Mouse (Mus musculus) gastrocnemius, postnatal 4 days (tissue): Measurements from ENCODE around the gene Npm3. TPM values are rescaled to one million over a fixed set of nuclear protein-coding genes. Genes with fewer than 3 reads are reported as not detected.

Experiments
- DNase-seq, 2 experiments: peaks; one replicate each; pipeline ENCODE4 v3.0.0; 2021 to 2022; ENCODE audit warnings: low spot score in 2 of 2, mixed read lengths in 2 of 2
- total RNA-seq, 2 experiments: library from RNA; stranded (reverse); gene quantifications; 2 replicates each; pipeline ENCODE4 v1.2.3; 2021

Npm3 gene
- total RNA-seq, 2 experiments from 2014 or later = 22.2 to 24.3 TPM

GRCm38 (mm10) chr19:45736241-45736640 lies 13.2 kb downstream of the Npm3 start:
- DNase-seq = no peak

- no peak for DNase-seq
Measured at GRCm38 (mm10) chr19:45734762-45735161, 14.6 kb downstream of the Npm3 start.

DNA sequence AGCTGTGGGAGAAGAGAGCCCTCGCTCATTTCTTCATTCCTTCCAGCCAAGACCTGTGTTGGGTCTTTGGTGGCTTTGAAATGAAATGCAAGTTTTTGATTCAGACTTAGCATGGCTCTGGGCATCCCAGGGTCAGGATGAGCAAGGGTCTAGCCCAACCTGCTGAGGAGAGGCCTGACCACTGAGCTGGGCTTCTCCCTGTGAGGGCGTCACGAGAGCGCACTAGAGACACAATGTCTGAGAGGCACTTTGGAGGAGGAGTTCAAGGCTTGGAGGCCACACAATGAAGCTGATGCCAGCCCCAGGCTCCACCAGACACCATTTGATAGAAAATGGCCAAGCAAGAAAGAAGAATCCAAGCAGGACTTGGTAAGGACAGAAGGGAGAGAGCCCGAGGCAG lies 15.2 kb downstream of the Npm3 start:
- DNase-seq = no peak

DNA sequence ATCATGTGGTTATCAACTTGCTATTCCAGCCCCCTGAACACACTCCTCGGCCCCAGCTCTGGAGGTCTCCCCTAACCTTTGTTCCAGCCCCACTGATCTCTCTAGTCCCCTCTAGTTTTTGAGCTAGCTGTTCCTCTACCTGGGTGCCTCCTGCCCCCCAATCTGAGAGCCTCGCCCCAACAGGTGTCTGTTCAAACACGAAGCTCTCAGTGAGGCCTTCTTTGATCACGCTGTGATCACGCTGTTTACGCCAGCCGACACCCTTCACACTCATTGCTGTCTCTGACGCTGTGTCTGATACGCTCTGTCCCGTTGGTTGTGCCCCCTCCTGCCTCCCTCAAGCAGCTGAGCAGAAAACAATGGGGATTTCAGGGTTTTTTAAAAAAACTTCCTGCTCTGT lies 15.8 kb downstream of the Npm3 start:
- no peak for DNase-seq

GRCm38 (mm10) chr19:45731658-45732057 lies 17.7 kb downstream of the Npm3 start:
- DNase-seq = no peak

- no peak for DNase-seq
Measured at GRCm38 (mm10) chr19:45730042-45730441, 19.3 kb downstream of the Npm3 start.

DNA sequence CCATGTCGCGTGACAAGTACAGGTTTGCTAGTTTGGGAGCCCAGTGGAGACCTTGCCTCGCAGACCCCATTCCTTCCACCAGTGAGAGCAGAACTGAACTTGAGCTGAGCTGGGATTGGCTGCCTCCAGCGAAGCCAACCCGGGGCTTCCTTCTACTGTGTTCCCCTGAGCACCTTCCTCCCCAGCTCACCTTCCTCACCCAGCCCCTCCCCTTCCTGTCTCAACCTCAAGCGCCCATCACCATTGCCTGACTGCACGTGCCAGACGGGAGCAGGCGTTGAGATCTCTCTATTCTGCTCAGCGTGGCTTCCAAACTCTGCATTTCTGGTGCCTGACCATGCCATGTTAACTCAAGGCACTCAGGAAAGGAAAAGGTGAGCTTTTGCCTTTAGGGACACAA lies 22.2 kb downstream of the Npm3 start:
- no peak for DNase-seq

DNA sequence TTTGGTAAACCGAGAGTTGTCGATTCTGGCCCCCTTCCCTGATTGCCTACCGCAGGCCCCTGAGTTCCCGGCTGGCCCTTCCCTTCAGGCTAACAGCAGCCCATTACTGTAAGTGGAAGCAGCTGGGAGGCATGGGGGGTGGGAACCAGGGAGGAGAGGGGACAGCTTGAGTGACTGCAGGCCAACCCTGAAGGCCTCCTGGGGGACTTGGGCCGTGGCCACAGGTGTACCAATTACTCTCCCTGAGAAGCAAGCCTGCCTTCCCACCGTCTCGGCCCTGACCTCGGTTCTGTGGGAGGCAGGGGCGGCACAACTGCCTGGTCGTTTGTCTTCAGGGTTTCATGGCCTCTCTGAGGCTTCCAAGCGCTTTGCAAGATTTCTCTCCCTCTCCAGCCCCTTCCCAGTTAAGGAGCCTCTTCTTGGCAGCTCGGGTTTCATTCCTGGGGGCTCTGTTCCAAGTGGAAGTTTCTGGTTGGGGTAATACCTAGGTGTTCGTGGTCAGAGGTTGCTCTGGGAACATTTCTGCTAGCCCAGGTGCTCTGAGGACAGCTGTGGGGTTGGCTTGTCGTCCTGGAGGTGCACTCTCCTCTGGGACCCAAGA lies 23.6 kb downstream of the Npm3 start:
- DNase-seq = no peak

DNA sequence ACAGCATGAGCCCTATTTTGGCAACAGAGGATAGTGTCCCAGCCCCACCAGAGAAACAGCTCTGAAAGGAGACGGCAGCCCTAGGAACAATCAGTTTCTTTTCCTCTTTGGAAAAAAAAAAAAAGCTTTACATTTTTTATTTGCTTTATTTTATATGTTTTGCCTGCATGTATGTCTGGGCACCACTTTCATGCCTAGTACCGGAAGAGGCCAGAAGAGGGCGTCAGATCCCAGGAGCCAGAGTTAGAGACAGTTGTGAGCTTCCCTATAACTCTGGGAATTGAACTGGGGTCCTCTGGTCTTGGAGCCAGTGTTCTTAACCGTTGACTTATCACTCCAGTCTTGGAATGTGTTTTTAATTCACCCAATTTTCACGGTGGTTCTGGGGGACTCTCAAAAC lies 27.2 kb downstream of the Npm3 start:
- no peak for DNase-seq

- no peak for DNase-seq
Measured at GRCm38 (mm10) chr19:45718286-45718685, 31.1 kb downstream of the Npm3 start.

GRCm38 (mm10) chr19:45717493-45718220 lies 31.7 kb downstream of the Npm3 start:
- DNase-seq = peak in 1 of 2 experiments; percentile 45

DNA sequence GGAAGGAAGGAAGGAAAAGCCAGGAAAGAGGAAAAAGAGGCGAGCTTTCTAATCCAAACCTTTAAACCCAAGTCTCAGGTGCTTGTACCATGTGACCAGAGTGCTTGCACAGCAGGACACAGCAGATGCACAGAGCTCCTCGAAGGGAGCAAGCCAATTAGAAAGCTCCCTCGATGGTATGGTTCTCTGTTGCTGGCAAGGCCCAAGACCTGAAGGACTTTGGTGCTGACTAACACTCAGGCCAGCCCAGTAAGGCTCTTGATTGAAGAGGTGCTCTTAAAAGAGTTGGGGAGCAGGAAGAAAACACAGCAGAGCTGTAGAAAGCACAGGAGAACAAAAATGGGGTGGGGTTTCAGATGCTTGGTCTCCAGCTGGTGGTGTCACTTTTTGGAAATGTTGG lies 40.7 kb downstream of the Npm3 start:
- DNase-seq = no peak

Other genes starting within 250 kb of the Npm3 start
- gene Poll, start 189.1 kb downstream of the Npm3 start, total RNA-seq = 10 to 100 TPM in 1 of 2 experiments, 1 to 10 TPM in 1; 8.5 to 10.6 TPM
- gene Gm17018, start 189.0 kb downstream of the Npm3 start, total RNA-seq = 10 to 100 TPM; 13.1 to 13.6 TPM
- 10 to 100 TPM; 27.0 to 29.8 TPM for gene Fbxw4, start 89.3 kb downstream of the Npm3 start, total RNA-seq
- not detected for gene Fgf8, start 6.7 kb downstream of the Npm3 start, total RNA-seq
- 10 to 100 TPM; 54.7 to 64.1 TPM for gene Mgea5, start 34.2 kb upstream of the Npm3 start, total RNA-seq
- under 1 TPM; 0.52 to 0.54 TPM for gene Kcnip2, start 66.5 kb upstream of the Npm3 start, total RNA-seq
- gene Armh3, start 248.9 kb upstream of the Npm3 start, total RNA-seq = 10 to 100 TPM; 16.0 to 19.0 TPM